Mouse (Mus musculus) limb, embryonic 12.5 days (tissue): ENCODE results near the gene Tmprss5. TPM values are rescaled to one million over a fixed set of nuclear protein-coding genes. Genes with fewer than 3 reads are reported as not detected.

ENCODE experiments used
- ATAC-seq: fragments of 200-750 bp; cut with Nextera tagmentation; 2 replicates; pipeline ENCODE4 v1.8.0; 2017; ENCODE audit warnings: low read depth, moderate TSS enrichment; ENCODE audit not compliant: insufficient number of reproducible peaks, insufficient read depth, low FRiP score, low TSS enrichment
- H3K27ac ChIP-seq: fragments of 300-500 bp; sonication (generic); 2 replicates; pipeline ENCODE4 v1.5.1; 2016; ENCODE audit warnings: mild to moderate bottlenecking, moderate library complexity
- H3K27me3 ChIP-seq: fragments of 300-500 bp; sonication (generic); 2 replicates; pipeline ENCODE4 v1.6.1; 2016; ENCODE audit warnings: mild to moderate bottlenecking, moderate library complexity
- H3K36me3 ChIP-seq: fragments of 300-500 bp; sonication (generic); 2 replicates; pipeline ENCODE4 v1.6.1; 2016; ENCODE audit warnings: mild to moderate bottlenecking, moderate library complexity
- H3K4me1 ChIP-seq: fragments of 300-500 bp; sonication (generic); replicated peaks from 2 replicates; pipeline ENCODE4 v1.6.1; 2016
- H3K4me2 ChIP-seq: fragments of 300-500 bp; sonication (generic); 2 replicates; pipeline ENCODE4 v1.6.1; 2016; ENCODE audit warnings: mild to moderate bottlenecking, moderate library complexity
- H3K4me3 ChIP-seq: fragments of 300-500 bp; sonication (generic); replicated peaks from 2 replicates; pipeline ENCODE4 v1.5.1; 2016; ENCODE audit warnings: mild to moderate bottlenecking
- H3K9ac ChIP-seq: fragments of 300-500 bp; sonication (generic); replicated peaks from 2 replicates; pipeline ENCODE4 v1.6.1; 2016; ENCODE audit warnings: mild to moderate bottlenecking, moderate library complexity
- H3K9me3 ChIP-seq: fragments of 300-500 bp; sonication (generic); 2 replicates; pipeline ENCODE4 v1.6.1; 2016; ENCODE audit warnings: mild to moderate bottlenecking, moderate library complexity
- WGBS: fragments of 180-500 bp; shearing (Covaris S2); methylation state at CpG from one replicate; pipeline ENCODE4 v1.1.7; 2016; 5-methylcytosine and 5-hydroxymethylcytosine counted together
- polyA plus RNA-seq: library from polyadenylated mRNA; unstranded; fragments of >200 nt; fragmentation: Nextera tagmentation; extraction: Ambion mirVana; gene quantifications from 2 replicates; pipeline ENCODE4 v1.2.1, GENCODE M21; 2016

Gene Tmprss5
- polyA plus RNA-seq, 1 experiment from 2014 or later, result not detected

GRCm38 (mm10) chr9:49110476-49111220, 29.6 kb downstream of the Tmprss5 start:
- no peak for ATAC-seq
- WGBS, result 79% methylated on average over 6 of the region's 6 CpGs
- H3K9me3 ChIP-seq, result no peaks in the 10 kb centered on the region
- peaks cover 6% of the 10 kb centered on the region; the same call in 1 of the 2 replicates for H3K4me1 ChIP-seq
- H3K4me3 ChIP-seq, result no peak overlapping the region
- H3K27me3 ChIP-seq, result no peaks in the 10 kb centered on the region
- H3K9ac ChIP-seq, result no peak overlapping the region
- no peak overlapping the region for H3K27ac ChIP-seq
- H3K36me3 ChIP-seq, result no peaks in the 10 kb centered on the region
- no peak overlapping the region for H3K4me2 ChIP-seq

GRCm38 (mm10) chr9:49111296-49111695, 30.2 kb downstream of the Tmprss5 start:
- H3K4me1 ChIP-seq, result peaks cover 6% of the 10 kb centered on the region; the same call in 1 of the 2 replicates
- no peak overlapping the region for H3K4me2 ChIP-seq
- 89% methylated on average over 5 of the region's 5 CpGs for WGBS
- H3K9me3 ChIP-seq, result no peaks in the 10 kb centered on the region
- no peak overlapping the region for H3K9ac ChIP-seq
- no peak overlapping the region for H3K27ac ChIP-seq
- H3K36me3 ChIP-seq, result no peaks in the 10 kb centered on the region
- no peak for ATAC-seq
- no peak overlapping the region for H3K4me3 ChIP-seq
- no peaks in the 10 kb centered on the region for H3K27me3 ChIP-seq

- Histone ChIP-seq H3K4me1 (no peaks in the 10 kb centered on the region), H3K4me3 (no peak overlapping the region), H3K27me3 (no peaks in the 10 kb centered on the region; the same call in 1 of the 2 replicates), H3K36me3 (no peaks in the 10 kb centered on the region), H3K9ac (no peak overlapping the region), H3K4me2 (no peak overlapping the region), H3K27ac (no peak overlapping the region), H3K9me3 (no peaks in the 10 kb centered on the region)
- 49% methylated on average over 3 of the region's 3 CpGs for WGBS
- no peak for ATAC-seq
Measured at GRCm38 (mm10) chr9:49118271-49118825, 37.3 kb downstream of the Tmprss5 start.

GRCm38 (mm10) chr9:49119759-49120158, 38.7 kb downstream of the Tmprss5 start:
- no peaks in the 10 kb centered on the region for H3K36me3 ChIP-seq
- H3K9ac ChIP-seq, result no peak overlapping the region
- H3K27me3 ChIP-seq, result no peaks in the 10 kb centered on the region; the same call in 1 of the 2 replicates
- H3K9me3 ChIP-seq, result no peaks in the 10 kb centered on the region
- no peak overlapping the region for H3K27ac ChIP-seq
- no peak overlapping the region for H3K4me2 ChIP-seq
- ATAC-seq, result no peak
- WGBS, result 81% methylated on average over 4 of the region's 4 CpGs
- H3K4me3 ChIP-seq, result no peak overlapping the region
- no peaks in the 10 kb centered on the region for H3K4me1 ChIP-seq

GRCm38 (mm10) chr9:49125706-49126105, 44.6 kb downstream of the Tmprss5 start:
- no peak overlapping the region for H3K9ac ChIP-seq
- 65% methylated on average over 7 of the region's 7 CpGs for WGBS
- H3K9me3 ChIP-seq, result no peaks in the 10 kb centered on the region
- no peak overlapping the region for H3K4me2 ChIP-seq
- no peaks in the 10 kb centered on the region; the same call in 1 of the 2 replicates for H3K27me3 ChIP-seq
- H3K4me1 ChIP-seq, result no peaks in the 10 kb centered on the region
- no peak overlapping the region for H3K27ac ChIP-seq
- H3K36me3 ChIP-seq, result no peaks in the 10 kb centered on the region
- no peak for ATAC-seq
- no peak overlapping the region for H3K4me3 ChIP-seq

GRCm38 (mm10) chr9:49130514-49131010, 49.5 kb downstream of the Tmprss5 start:
- no peaks in the 10 kb centered on the region for H3K36me3 ChIP-seq
- H3K9ac ChIP-seq, result no peak overlapping the region
- H3K27ac ChIP-seq, result no peak overlapping the region
- H3K9me3 ChIP-seq, result no peaks in the 10 kb centered on the region
- H3K4me3 ChIP-seq, result no peak overlapping the region
- ATAC-seq, result no peak
- no peaks in the 10 kb centered on the region for H3K4me1 ChIP-seq
- 82% methylated on average over 5 of the region's 5 CpGs for WGBS
- H3K27me3 ChIP-seq, result no peaks in the 10 kb centered on the region
- H3K4me2 ChIP-seq, result no peak overlapping the region

GRCm38 (mm10) chr9:49143841-49144240, 62.8 kb downstream of the Tmprss5 start:
- Histone ChIP-seq H3K27ac (no peak overlapping the region), H3K4me1 (no peaks in the 10 kb centered on the region), H3K4me2 (no peak overlapping the region), H3K27me3 (no peaks in the 10 kb centered on the region), H3K36me3 (no peaks in the 10 kb centered on the region), H3K9me3 (no peaks in the 10 kb centered on the region), H3K9ac (no peak overlapping the region), H3K4me3 (no peak overlapping the region)
- no peak for ATAC-seq
- WGBS, result 83% methylated on average over 3 of the region's 3 CpGs

GRCm38 (mm10) chr9:49145776-49146175, 64.7 kb downstream of the Tmprss5 start:
- Histone ChIP-seq H3K27me3 (no peaks in the 10 kb centered on the region), H3K4me2 (no peak overlapping the region), H3K4me3 (no peak overlapping the region), H3K27ac (no peak overlapping the region), H3K9ac (no peak overlapping the region), H3K4me1 (no peaks in the 10 kb centered on the region), H3K36me3 (no peaks in the 10 kb centered on the region), H3K9me3 (no peaks in the 10 kb centered on the region)
- no peak for ATAC-seq
- 80% methylated on average over 8 of the region's 8 CpGs for WGBS

GRCm38 (mm10) chr9:49147031-49147430, 66.0 kb downstream of the Tmprss5 start:
- H3K4me3 ChIP-seq, result no peak overlapping the region
- no peak overlapping the region for H3K9ac ChIP-seq
- H3K4me2 ChIP-seq, result no peak overlapping the region
- no peaks in the 10 kb centered on the region for H3K9me3 ChIP-seq
- H3K27me3 ChIP-seq, result no peaks in the 10 kb centered on the region
- H3K4me1 ChIP-seq, result no peaks in the 10 kb centered on the region
- no peaks in the 10 kb centered on the region for H3K36me3 ChIP-seq
- ATAC-seq, result no peak
- no peak overlapping the region for H3K27ac ChIP-seq
- 68% methylated on average over 3 of the region's 3 CpGs for WGBS
